Mouse (Mus musculus) midbrain, embryonic 11.5 days (tissue): Measurements from ENCODE around the gene Lama5. TPM values are rescaled to one million over a fixed set of nuclear protein-coding genes. Genes with fewer than 3 reads are reported as not detected.

Experiments
- microRNA-seq: library from miRNA; unstranded; fragments of <30 nt; microRNA quantifications from one replicate; pipeline ENCODE4, GENCODE M21; 2017
- polyA plus RNA-seq: library from polyadenylated mRNA; unstranded; fragments of >200 nt; fragmentation: Nextera tagmentation; extraction: Ambion mirVana; gene quantifications from 2 replicates; pipeline ENCODE4 v1.2.1, GENCODE M21; 2014

Lama5 gene
- polyA plus RNA-seq, 1 experiment from 2014 or later, result 3.9 TPM

Small RNA genes lying within 50 kb of the gene (microRNA-seq; reads per million reads assigned to microRNA genes)
- 2.8 reads per million, percentile 12 among the genes with 10 or more reads in this experiment for gene Mir3091
- not detected for gene Mir7005

Other genes with a start within 250 kb of the Lama5 start
- gene Taf4, start 249.2 kb downstream of the Lama5 start, polyA plus RNA-seq, result 5.8 and 6.0 TPM in 2 replicates
- 11.1 and 14.5 TPM in 2 replicates for gene Lsm14b, start 200.9 kb downstream of the Lama5 start, polyA plus RNA-seq
- 697 and 701 TPM in 2 replicates for gene Psma7, start 183.4 kb downstream of the Lama5 start, polyA plus RNA-seq
- gene Ss18l1, start 183.3 kb downstream of the Lama5 start, polyA plus RNA-seq, result 14.6 and 17.8 TPM in 2 replicates
- 29.8 and 30.3 TPM in 2 replicates for gene Mtg2, start 155.3 kb downstream of the Lama5 start, polyA plus RNA-seq
- 3.0 and 3.2 TPM in 2 replicates for gene Hrh3, start 121.4 kb downstream of the Lama5 start, polyA plus RNA-seq
- gene Osbpl2, start 106.6 kb downstream of the Lama5 start, polyA plus RNA-seq, result 43.3 and 46.3 TPM in 2 replicates
- 170 and 171 TPM in 2 replicates for gene Adrm1, start 54.4 kb downstream of the Lama5 start, polyA plus RNA-seq
- 443 and 494 TPM in 2 replicates for gene Rps21, start 31.5 kb upstream of the Lama5 start, polyA plus RNA-seq
- gene Cables2, start 47.6 kb upstream of the Lama5 start, polyA plus RNA-seq, result 13.3 and 14.4 TPM in 2 replicates
- not detected in 2 replicates for gene Rbbp8nl, start 64.0 kb upstream of the Lama5 start, polyA plus RNA-seq
- gene Gata5, start 108.8 kb upstream of the Lama5 start, polyA plus RNA-seq, result not detected in 2 replicates
- 4.9 and 5.5 TPM in 2 replicates for gene Slco4a1, start 230.4 kb upstream of the Lama5 start, polyA plus RNA-seq